Mouse (Mus musculus) limb, embryonic 10.5 days (tissue): Measurements from ENCODE around the gene Btf3l4. TPM values are rescaled to one million over a fixed set of nuclear protein-coding genes. Genes with fewer than 3 reads are reported as not detected.

Experiments used
- DNase-seq: peaks from one replicate; pipeline ENCODE4 v3.0.0-alpha.2; 2017; ENCODE audit warnings: low spot score
- H3K27ac ChIP-seq: fragments of 300-500 bp; sonication (generic); 2 replicates; pipeline ENCODE4 v1.5.1; 2016; ENCODE audit warnings: mild to moderate bottlenecking
- H3K27me3 ChIP-seq: fragments of 300-500 bp; sonication (generic); 2 replicates; pipeline ENCODE4 v1.6.1; 2016; ENCODE audit warnings: low read depth, mild to moderate bottlenecking; ENCODE audit not compliant: poor library complexity, severe bottlenecking
- H3K36me3 ChIP-seq: fragments of 300-500 bp; sonication (generic); 2 replicates; pipeline ENCODE4 v1.6.1; 2016; ENCODE audit warnings: mild to moderate bottlenecking, moderate library complexity
- H3K4me1 ChIP-seq: fragments of 300-500 bp; sonication (generic); 2 replicates; pipeline ENCODE4 v1.6.1; 2016
- H3K4me3 ChIP-seq: fragments of 300-500 bp; sonication (generic); 2 replicates; pipeline ENCODE4 v1.5.1; 2016; ENCODE audit warnings: mild to moderate bottlenecking, moderate library complexity
- H3K9me3 ChIP-seq: fragments of 300-500 bp; sonication (generic); replicated peaks from 2 replicates; pipeline ENCODE4 v1.6.1; 2016; ENCODE audit warnings: mild to moderate bottlenecking
- WGBS: fragments of 180-500 bp; shearing (Covaris S2); methylation state at CpG from one replicate; pipeline ENCODE4 v1.1.7; 2016; 5-methylcytosine and 5-hydroxymethylcytosine counted together
- polyA plus RNA-seq: library from polyadenylated mRNA; unstranded; fragments of >200 nt; fragmentation: Nextera tagmentation; extraction: Ambion mirVana; gene quantifications from 2 replicates; pipeline ENCODE4 v1.2.1, GENCODE M21; 2016

Gene Btf3l4
- polyA plus RNA-seq = 170 and 214 TPM in 2 replicates

- peak; percentile 98 for DNase-seq
- under 1% methylated on average over 59 of the region's 73 CpGs for WGBS
- Histone ChIP-seq H3K4me1 (peaks cover 22% of the 10 kb centered on the region), H3K4me3 (peak within 1 kb of the TSS; percentile 97), H3K36me3 (peaks cover 22% of the 10 kb centered on the region), H3K9me3 (no peaks in the 10 kb centered on the region), H3K27me3 (no peaks in the 10 kb centered on the region), H3K27ac (peak within 1 kb of the TSS; percentile 100)
Measured at GRCm38 (mm10) chr4:108832916-108833827, at the start of gene Btf3l4. Gene Btf3l4, minus strand, starts transcription at chr4:108833614.

DNA sequence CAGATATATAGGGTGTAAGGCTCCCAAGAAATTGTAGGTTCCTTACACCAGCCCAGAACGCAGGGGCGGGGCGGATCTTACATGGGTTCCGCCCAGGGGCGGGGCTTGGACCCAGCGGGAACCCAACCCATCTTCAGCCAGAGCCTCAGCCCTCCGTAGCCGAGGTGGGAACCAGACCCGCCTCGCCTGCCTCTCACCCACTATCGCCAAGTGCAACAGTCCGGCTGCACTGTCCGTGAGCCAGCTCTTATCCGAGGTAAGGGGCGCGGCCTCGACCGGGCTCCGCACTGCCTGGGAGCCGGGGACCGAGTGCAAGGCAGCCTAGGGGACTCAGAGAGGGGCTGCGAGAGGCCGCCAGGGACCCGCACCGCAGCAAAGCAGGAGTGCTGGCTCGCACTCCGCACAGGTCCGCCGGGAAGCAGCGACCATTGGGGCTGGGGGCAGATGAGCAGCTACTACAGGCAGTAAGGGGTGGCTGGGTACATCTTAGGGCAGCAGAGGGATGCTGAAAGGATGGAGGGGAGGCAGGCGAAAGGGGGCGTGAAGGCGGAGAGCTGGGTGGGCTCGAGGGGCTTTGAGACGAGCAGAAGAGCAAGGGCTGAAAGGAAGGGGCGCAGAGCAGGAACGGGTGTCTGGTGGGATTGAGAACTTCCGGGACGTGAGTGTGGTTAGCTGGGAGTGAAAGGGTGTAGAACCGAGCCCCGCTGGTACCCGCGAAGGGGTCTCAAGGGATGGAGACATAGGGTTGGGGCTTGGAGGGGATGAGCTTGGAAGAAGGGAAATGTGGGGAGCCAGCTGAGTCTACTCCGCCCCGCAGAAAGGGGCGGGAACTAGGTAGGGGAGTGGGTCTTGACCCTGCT lies 45.8 kb upstream of the Btf3l4 start, which contains the start of gene Rab3b:
TSS of gene Rab3b (plus strand) at position 101 of the 860 bp plus-strand sequence.
- Histone ChIP-seq H3K4me1 (peaks cover 20% of the 10 kb centered on the region), H3K27me3 (peaks cover 28% of the 10 kb centered on the region), H3K27ac (peak within 1 kb of the TSS; percentile 59), H3K36me3 (no peaks in the 10 kb centered on the region), H3K9me3 (no peaks in the 10 kb centered on the region), H3K4me3 (peak within 1 kb of the TSS; percentile 63)
- under 1% methylated on average over 46 of the region's 46 CpGs for WGBS
- peak; percentile 71 for DNase-seq

DNA sequence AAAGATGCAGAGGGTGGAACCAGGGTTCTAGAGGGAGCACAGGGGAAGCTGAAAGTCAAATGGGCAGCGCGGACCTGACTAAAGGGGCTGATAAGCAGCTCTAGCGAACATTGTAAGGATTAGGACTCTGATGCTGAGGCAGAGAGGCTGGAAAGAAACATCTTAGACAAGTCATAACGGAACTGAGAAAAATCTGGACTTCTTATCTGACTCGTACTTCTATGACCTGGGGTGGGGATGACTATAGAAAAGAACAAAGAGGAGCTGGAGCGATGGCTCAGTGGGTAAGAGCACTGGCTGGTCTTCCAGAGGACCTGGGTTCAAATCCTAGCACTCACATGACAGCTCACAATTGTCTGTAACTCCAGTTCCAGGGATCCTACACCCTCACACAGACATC lies 44.5 kb upstream of the Btf3l4 start:
- H3K4me3 ChIP-seq = no peak overlapping the region
- DNase-seq = no peak
- WGBS = 81% methylated on average over 6 of the region's 6 CpGs
- H3K36me3 ChIP-seq = no peaks in the 10 kb centered on the region
- H3K9me3 ChIP-seq = no peaks in the 10 kb centered on the region
- peaks cover 28% of the 10 kb centered on the region for H3K27me3 ChIP-seq
- no peak overlapping the region for H3K27ac ChIP-seq
- peaks cover 14% of the 10 kb centered on the region for H3K4me1 ChIP-seq

- H3K4me1 ChIP-seq = 0 out of 2 replicates have a peak, but pooled peaks cover 2% of the 10 kb centered on the region
- peaks cover 15% of the 10 kb centered on the region; the same call in 1 of the 2 replicates for H3K27me3 ChIP-seq
- H3K27ac ChIP-seq = no peak overlapping the region
- WGBS = 76% methylated on average over 5 of the region's 5 CpGs
- H3K4me3 ChIP-seq = no peak overlapping the region
- no peaks in the 10 kb centered on the region for H3K9me3 ChIP-seq
- DNase-seq = no peak
- H3K36me3 ChIP-seq = no peaks in the 10 kb centered on the region
Measured at GRCm38 (mm10) chr4:108873746-108874145, 40.3 kb upstream of the Btf3l4 start.

- DNase-seq = peak; percentile 74
- Histone ChIP-seq H3K4me3 (no peak overlapping the region), H3K9me3 (no peaks in the 10 kb centered on the region), H3K27ac (no peak overlapping the region), H3K27me3 (no peaks in the 10 kb centered on the region), H3K36me3 (0 out of 2 replicates have a peak, but pooled peaks cover 1% of the 10 kb centered on the region), H3K4me1 (no peaks in the 10 kb centered on the region)
- WGBS = 38% methylated on average over 10 of the region's 10 CpGs
Measured at GRCm38 (mm10) chr4:108869730-108870374, 36.4 kb upstream of the Btf3l4 start.

DNA sequence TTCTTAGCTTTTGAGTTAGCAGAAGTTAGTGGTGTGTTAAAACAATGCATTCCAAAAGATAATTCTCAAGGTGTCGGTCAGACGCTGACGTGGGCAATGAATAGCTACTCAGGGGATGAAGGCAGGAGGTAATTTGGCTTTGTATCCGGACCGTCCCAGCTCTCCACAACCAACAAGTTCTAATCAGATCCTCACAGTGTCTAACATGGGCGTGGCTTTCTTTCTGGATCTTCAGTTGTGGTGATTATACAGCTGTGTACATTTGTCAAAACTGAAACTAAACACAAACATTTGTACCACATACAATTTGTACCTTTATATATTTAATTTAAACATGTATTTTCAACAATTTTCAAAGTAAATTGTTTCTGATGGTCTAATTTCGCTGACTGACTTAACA lies 33.4 kb upstream of the Btf3l4 start:
- H3K36me3 ChIP-seq = peaks cover 26% of the 10 kb centered on the region
- H3K27ac ChIP-seq = no peak overlapping the region
- no peak overlapping the region for H3K4me3 ChIP-seq
- 88% methylated on average over 7 of the region's 7 CpGs for WGBS
- DNase-seq = no peak
- no peaks in the 10 kb centered on the region for H3K4me1 ChIP-seq
- H3K27me3 ChIP-seq = no peaks in the 10 kb centered on the region
- no peaks in the 10 kb centered on the region for H3K9me3 ChIP-seq

- WGBS = 9% methylated on average over 20 of the region's 20 CpGs
- Histone ChIP-seq H3K27ac (peak within 1 kb of the TSS; percentile 90), H3K4me1 (peaks cover 15% of the 10 kb centered on the region), H3K4me3 (peak within 1 kb of the TSS; percentile 97), H3K27me3 (no peaks in the 10 kb centered on the region), H3K36me3 (peaks cover 33% of the 10 kb centered on the region), H3K9me3 (no peaks in the 10 kb centered on the region)
- peak; percentile 43 for DNase-seq
Measured at GRCm38 (mm10) chr4:108848505-108848848, 15.1 kb upstream of the Btf3l4 start, which contains the start of gene A730015C16Rik. Gene A730015C16Rik, minus strand, starts transcription at chr4:108848619.

DNA sequence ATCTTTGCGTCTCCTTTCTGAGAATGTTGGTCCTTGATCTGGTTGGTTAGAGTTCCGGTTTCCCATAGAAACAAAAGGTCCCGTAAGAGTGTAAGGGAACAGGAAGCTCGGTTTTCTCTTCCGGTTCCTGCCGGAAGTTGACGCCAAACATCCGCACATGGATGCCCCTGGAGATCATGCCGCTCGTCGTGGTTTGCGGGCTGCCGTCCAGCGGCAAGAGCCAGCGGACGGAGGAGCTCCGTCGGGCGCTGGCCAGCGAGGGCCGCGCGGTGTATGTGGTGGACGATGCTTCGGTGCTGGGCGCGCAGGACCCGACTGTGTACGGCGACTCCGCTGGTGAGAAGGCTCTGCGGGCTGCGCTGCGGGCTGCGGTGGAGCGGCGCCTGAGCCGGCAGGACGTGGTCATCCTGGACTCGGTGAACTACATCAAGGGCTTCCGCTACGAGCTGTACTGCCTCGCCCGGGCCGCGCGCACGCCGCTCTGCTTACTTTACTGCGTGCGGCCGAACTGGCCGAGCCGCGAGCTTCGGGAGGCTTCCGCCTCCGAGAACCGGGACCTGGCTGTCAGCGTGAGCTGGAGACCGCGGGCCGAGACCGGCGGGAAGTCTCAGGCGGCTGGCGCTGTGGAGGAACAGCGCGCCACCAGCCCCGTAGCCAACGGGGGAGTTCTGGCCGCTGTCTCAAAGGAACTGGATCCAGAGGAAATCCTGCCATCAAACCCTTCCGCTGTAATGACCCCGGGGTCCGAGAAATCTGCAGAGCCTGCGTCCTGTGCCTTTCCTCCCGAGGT lies 14.5 kb upstream of the Btf3l4 start, which contains the start of gene Kti12:
TSS of gene Kti12 (plus strand) at position 71 of the 790 bp plus-strand sequence.
- Histone ChIP-seq H3K4me3 (peak within 1 kb of the TSS; percentile 97), H3K27me3 (no peaks in the 10 kb centered on the region), H3K9me3 (no peaks in the 10 kb centered on the region), H3K4me1 (peaks cover 15% of the 10 kb centered on the region), H3K27ac (peak within 1 kb of the TSS; percentile 90), H3K36me3 (peaks cover 28% of the 10 kb centered on the region)
- WGBS = 1% methylated on average over 77 of the region's 77 CpGs
- peak; percentile 88 for DNase-seq

GRCm38 (mm10) chr4:108845824-108846569 lies 12.6 kb upstream of the Btf3l4 start:
- no peak for DNase-seq
- H3K9me3 ChIP-seq = no peaks in the 10 kb centered on the region
- WGBS = 87% methylated on average over 5 of the region's 5 CpGs
- no peak overlapping the region for H3K27ac ChIP-seq
- H3K27me3 ChIP-seq = no peaks in the 10 kb centered on the region
- H3K4me1 ChIP-seq = peaks cover 15% of the 10 kb centered on the region
- no peak overlapping the region for H3K4me3 ChIP-seq
- H3K36me3 ChIP-seq = peaks cover 32% of the 10 kb centered on the region

DNA sequence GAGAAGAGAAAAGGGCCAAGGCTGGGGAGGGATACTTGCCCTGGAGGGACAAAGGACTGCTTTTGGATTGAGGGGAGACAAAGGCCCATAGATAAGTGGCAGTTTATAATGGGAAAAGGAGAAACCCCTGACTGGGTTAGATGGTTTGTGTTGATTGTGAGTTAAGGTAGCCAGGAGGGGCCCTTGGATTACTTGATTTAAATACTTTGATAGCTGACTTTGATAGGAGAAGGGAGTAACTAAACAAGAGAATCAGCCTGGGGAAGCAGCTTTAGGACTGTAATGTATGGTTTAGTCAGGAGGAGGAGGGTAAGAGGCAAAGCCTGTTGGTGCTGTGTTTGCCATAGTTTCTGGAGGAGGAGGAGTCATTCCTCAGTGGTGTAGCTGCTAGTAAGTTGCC lies 9.9 kb upstream of the Btf3l4 start:
- Histone ChIP-seq H3K4me1 (peaks cover 3% of the 10 kb centered on the region), H3K27me3 (no peaks in the 10 kb centered on the region), H3K36me3 (peaks cover 22% of the 10 kb centered on the region), H3K4me3 (no peak overlapping the region), H3K9me3 (no peaks in the 10 kb centered on the region), H3K27ac (no peak overlapping the region)
- no peak for DNase-seq

GRCm38 (mm10) chr4:108841920-108842578 lies 8.6 kb upstream of the Btf3l4 start:
- Histone ChIP-seq H3K36me3 (peaks cover 22% of the 10 kb centered on the region), H3K4me1 (no peaks in the 10 kb centered on the region), H3K27me3 (no peaks in the 10 kb centered on the region), H3K9me3 (no peaks in the 10 kb centered on the region), H3K27ac (no peak overlapping the region), H3K4me3 (no peak overlapping the region)
- 91% methylated on average over 7 of the region's 7 CpGs for WGBS
- DNase-seq = no peak
